Mouse (Mus musculus) heart, embryonic 16.5 days (tissue): ENCODE measurements around the gene Foxo3. TPM values are rescaled to one million over a fixed set of nuclear protein-coding genes. Genes with fewer than 3 reads are reported as not detected.
A peak's percentile ranks its signal among the peaks of the same experiment; 100 is the strongest.

ENCODE experiments used
- ATAC-seq: fragments of 200-750 bp; cut with Nextera tagmentation; replicated peaks from 2 replicates; pipeline ENCODE4 v1.8.0; 2017; ENCODE audit warnings: moderate number of reproducible peaks; ENCODE audit not compliant: insufficient read depth, low FRiP score; ENCODE audit errors: extremely low read depth
- H3K27ac ChIP-seq: fragments of 300-500 bp; sonication (generic); 2 replicates; pipeline ENCODE4 v1.5.1; 2014; ENCODE audit warnings: mild to moderate bottlenecking, low read length, control low read depth, moderate library complexity
- H3K27me3 ChIP-seq: fragments of 300-500 bp; sonication (generic); 2 replicates; pipeline ENCODE4 v1.6.1; 2014; ENCODE audit warnings: low read length, mixed read lengths; ENCODE audit not compliant: control insufficient read depth, insufficient read depth
- H3K36me3 ChIP-seq: fragments of 300-500 bp; sonication (generic); 2 replicates; pipeline ENCODE4 v1.6.1; 2014; ENCODE audit not compliant: control insufficient read depth, insufficient read depth
- H3K4me1 ChIP-seq: fragments of 300-500 bp; sonication (generic); 2 replicates; pipeline ENCODE4 v1.6.1; 2014; ENCODE audit warnings: low read length, mixed read lengths; ENCODE audit not compliant: control insufficient read depth, insufficient read depth
- H3K4me2 ChIP-seq: fragments of 300-500 bp; sonication (generic); 2 replicates; pipeline ENCODE4 v1.6.1; 2014; ENCODE audit warnings: low read depth, mild to moderate bottlenecking, control low read depth, low read length
- H3K4me3 ChIP-seq: fragments of 300-500 bp; sonication (generic); 2 replicates; pipeline ENCODE4 v1.5.1; 2014; ENCODE audit warnings: mild to moderate bottlenecking, control low read depth, low read length
- H3K9ac ChIP-seq: fragments of 300-500 bp; sonication (generic); 2 replicates; pipeline ENCODE4 v1.6.1; 2014; ENCODE audit warnings: low read length, control low read depth
- H3K9me3 ChIP-seq: fragments of 300-500 bp; sonication (generic); replicated peaks from 2 replicates; pipeline ENCODE4 v1.6.1; 2016; ENCODE audit warnings: low read length; ENCODE audit not compliant: control insufficient read depth
- WGBS: fragments of 180-500 bp; shearing (Covaris S2); extraction: QIAGEN DNeasy Blood & Tissue Kit; methylation state at CpG from one replicate; pipeline ENCODE4 v1.1.7; 2014; 5-methylcytosine and 5-hydroxymethylcytosine counted together
- polyA plus RNA-seq: library from polyadenylated mRNA; unstranded; fragments of >200 nt; fragmentation: Nextera tagmentation; extraction: Ambion mirVana; gene quantifications from 2 replicates; pipeline ENCODE4 v1.2.1, GENCODE M21; 2015

The Foxo3 gene
- polyA plus RNA-seq, 1 experiment from 2014 or later, result 5.5 TPM

DNA sequence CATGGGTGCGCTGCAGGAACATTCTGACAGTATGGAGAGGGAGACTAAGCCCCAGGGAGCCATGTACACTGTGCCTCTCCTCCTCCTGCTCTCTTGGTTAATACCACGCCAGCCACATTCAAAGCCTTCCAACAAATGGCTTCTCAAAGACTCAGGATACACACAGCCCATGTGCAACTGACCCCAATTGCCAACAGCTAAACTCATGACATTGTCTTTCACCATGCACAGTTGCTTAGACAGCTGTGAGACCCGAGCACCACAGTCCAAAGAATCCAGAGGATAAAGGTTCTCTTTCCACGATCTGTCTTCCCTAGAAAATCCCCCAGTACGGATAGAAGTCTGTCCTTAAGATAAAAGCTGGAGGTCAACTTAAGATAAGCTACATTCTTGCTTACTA lies 27.9 kb downstream of the Foxo3 start:
- Histone ChIP-seq H3K4me2 (no peak overlapping the region), H3K36me3 (no peaks in the 10 kb centered on the region), H3K9ac (no peak overlapping the region), H3K27me3 (no peaks in the 10 kb centered on the region), H3K27ac (no peak overlapping the region), H3K9me3 (no peaks in the 10 kb centered on the region), H3K4me1 (peaks cover 80% of the 10 kb centered on the region), H3K4me3 (no peak overlapping the region)
- no peak for ATAC-seq
- 54% methylated on average over 5 of the region's 5 CpGs for WGBS

DNA sequence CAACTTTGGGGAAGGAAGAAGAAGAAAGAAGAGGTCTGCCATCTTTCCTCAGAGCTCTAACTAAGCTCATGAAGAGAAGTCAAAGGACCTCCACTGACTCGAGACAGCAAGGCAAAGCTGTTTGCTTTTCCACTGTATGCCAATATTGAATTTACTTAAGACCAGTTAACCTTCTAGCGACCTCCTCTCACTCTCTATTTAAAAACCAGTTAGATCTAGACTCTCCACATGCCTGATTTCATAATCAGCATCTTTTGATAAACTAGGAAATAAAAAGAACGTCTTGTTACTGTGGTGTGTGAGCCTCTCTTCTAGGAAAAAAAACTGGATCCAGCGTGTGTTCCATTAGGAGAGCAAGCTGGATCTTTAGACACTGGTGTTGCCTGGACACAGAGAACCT lies 28.4 kb downstream of the Foxo3 start:
- no peaks in the 10 kb centered on the region for H3K9me3 ChIP-seq
- H3K4me3 ChIP-seq, result no peak overlapping the region
- 53% methylated on average over 4 of the region's 4 CpGs for WGBS
- H3K27ac ChIP-seq, result no peak overlapping the region
- no peaks in the 10 kb centered on the region for H3K36me3 ChIP-seq
- peaks cover 80% of the 10 kb centered on the region for H3K4me1 ChIP-seq
- H3K9ac ChIP-seq, result no peak overlapping the region
- ATAC-seq, result no peak
- H3K4me2 ChIP-seq, result no peak overlapping the region
- no peaks in the 10 kb centered on the region for H3K27me3 ChIP-seq

DNA sequence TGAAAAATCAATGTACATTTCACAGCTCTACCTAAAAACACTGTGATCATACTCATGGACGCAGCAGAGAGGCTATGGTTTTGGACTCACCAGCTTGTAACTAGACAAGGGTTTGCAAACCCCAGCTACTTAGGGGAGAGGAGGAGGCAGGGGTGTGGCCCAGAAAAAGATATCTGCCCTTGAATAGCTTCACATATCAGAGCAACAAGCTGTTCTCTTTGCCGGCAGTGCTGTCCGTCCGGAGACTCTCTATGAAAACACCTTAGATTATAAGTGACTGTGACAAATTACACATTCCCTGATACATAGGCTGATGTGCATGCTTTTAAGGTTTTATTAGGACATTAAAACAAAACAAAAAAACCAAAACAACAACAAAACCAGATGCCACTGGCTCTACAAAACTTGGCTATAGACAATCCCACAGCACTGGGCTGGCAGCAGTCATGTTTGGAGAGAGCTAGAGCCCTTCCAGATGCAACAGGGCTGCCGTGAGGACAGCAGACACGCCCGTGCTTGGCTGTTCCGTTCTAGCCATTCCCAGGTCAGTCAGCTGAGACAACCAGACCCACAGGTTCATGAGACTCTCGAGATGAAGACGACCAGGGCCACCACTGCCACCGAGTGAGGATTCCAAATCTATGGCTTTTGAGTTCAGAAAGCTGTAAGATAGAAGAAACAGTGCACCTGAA lies 29.3 kb downstream of the Foxo3 start:
- H3K27me3 ChIP-seq, result no peaks in the 10 kb centered on the region
- H3K36me3 ChIP-seq, result no peaks in the 10 kb centered on the region
- no peaks in the 10 kb centered on the region for H3K9me3 ChIP-seq
- peak overlapping the region; percentile 77 for H3K27ac ChIP-seq
- peaks cover 80% of the 10 kb centered on the region for H3K4me1 ChIP-seq
- H3K9ac ChIP-seq, result no peak overlapping the region; the same call in 1 of the 2 replicates
- H3K4me3 ChIP-seq, result no peak overlapping the region
- H3K4me2 ChIP-seq, result peak overlapping the region; percentile 19
- ATAC-seq, result no peak
- 33% methylated on average over 11 of the region's 11 CpGs for WGBS

DNA sequence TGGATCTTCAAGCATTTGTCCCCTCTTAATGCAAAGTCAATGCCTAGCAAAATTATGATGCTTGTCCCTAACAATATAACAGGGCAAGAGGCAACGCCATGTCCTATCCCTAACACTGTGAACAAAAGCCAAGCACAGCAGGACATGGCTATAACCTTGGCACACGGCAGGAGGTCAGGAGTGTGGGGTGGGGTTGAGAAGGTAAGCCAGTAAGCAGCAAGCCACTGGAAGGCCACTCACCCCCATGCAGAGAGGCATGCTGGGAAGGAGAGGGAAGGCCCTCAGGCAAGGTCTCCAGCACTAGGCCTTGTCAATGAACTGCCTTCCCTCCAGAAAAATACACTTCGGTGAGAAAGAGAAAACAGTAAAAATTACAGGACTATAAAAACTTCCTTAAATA lies 30.1 kb downstream of the Foxo3 start:
- WGBS, result 73% methylated on average over 3 of the region's 3 CpGs
- ATAC-seq, result no peak
- Histone ChIP-seq H3K4me2 (no peak overlapping the region), H3K9ac (no peak overlapping the region), H3K27me3 (no peaks in the 10 kb centered on the region), H3K4me1 (peaks cover 77% of the 10 kb centered on the region), H3K36me3 (no peaks in the 10 kb centered on the region), H3K4me3 (no peak overlapping the region), H3K27ac (peak overlapping the region; percentile 53), H3K9me3 (no peaks in the 10 kb centered on the region)

DNA sequence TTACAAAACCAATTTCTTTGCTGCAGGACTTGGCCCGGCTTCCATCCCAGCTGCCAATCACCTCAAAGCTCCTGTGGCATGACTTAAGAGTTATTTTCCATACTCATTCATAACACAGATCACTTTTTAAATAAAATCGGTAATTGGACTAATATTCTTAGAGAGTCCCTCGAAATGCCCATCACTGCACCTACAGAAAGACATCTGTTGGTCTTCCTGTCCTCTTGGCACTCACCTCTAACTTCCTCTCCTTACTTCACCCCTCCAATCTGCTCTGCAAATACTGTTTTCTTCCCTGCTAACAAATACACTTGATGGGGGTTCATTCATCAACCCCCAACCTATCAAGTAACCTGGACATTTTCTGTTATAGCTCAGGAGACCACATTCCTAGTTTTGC lies 30.9 kb downstream of the Foxo3 start:
- peaks cover 70% of the 10 kb centered on the region for H3K4me1 ChIP-seq
- H3K27me3 ChIP-seq, result no peaks in the 10 kb centered on the region
- ATAC-seq, result no peak
- H3K9me3 ChIP-seq, result no peaks in the 10 kb centered on the region
- no peak overlapping the region for H3K4me2 ChIP-seq
- H3K4me3 ChIP-seq, result no peak overlapping the region
- 91% methylated on average over 3 of the region's 3 CpGs for WGBS
- H3K27ac ChIP-seq, result no peak overlapping the region
- no peaks in the 10 kb centered on the region for H3K36me3 ChIP-seq
- no peak overlapping the region for H3K9ac ChIP-seq

DNA sequence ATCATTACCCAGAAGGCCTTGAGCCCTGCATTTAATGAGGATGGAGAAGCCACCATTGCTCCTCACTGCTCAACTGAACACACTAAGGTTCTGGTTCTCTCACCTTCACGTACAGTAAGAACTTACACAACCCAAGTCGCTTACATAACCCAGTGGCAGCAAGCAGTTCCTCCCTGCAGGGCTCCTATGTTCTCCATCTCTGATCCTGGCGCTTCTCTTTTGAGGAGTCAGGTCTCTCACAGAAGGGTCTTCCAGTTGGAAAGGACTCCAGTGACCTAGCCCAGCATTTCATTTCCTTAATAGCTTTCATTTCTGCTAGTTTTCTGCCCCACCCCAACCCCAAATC lies 31.3 kb downstream of the Foxo3 start:
- Histone ChIP-seq H3K27ac (no peak overlapping the region), H3K9me3 (no peaks in the 10 kb centered on the region), H3K4me3 (no peak overlapping the region), H3K27me3 (no peaks in the 10 kb centered on the region), H3K9ac (no peak overlapping the region), H3K4me1 (peaks cover 66% of the 10 kb centered on the region), H3K4me2 (no peak overlapping the region), H3K36me3 (no peaks in the 10 kb centered on the region)
- WGBS, result 70% methylated on average over 3 of the region's 3 CpGs
- ATAC-seq, result no peak

DNA sequence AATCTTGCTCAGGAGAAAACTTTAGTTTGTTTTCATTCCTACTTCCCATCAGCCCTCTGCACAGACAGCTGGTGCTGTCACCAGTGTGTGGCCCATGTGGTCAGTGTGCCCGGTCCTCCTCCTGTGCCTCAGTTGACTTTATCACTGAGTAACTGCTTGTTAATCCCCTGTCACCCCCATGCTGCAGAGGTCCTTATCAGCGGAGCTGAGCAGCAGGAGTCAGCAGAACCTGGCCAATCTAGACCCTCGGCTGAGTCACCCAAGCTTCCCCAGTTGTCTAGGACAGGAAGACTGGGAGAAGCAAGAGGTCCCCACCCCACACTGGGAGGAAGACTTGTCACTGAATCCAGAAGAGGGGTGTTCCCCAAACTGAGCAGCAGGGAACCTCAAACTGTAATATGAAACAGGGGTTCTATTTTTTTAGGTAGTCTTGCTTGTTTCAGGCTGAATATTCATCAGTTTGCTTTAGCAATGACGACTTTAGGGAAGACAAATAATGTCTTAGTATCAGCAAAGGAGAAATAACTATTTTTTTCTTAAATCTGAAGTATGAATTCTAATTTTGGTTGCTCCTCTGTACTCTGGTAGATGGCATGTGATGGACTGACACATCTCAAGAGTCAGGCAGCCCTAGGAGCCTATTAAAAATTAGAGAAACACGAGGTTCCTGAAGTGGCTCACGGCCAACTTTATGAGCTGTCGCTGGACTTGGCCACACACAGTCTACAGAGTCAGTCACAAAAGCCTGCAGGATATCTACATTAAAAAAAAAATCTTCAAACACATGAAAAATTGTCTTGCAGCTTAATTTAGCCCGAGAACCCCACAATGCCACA lies 31.9 kb downstream of the Foxo3 start:
- no peak overlapping the region for H3K4me2 ChIP-seq
- H3K27me3 ChIP-seq, result no peaks in the 10 kb centered on the region
- WGBS, result 36% methylated on average over 8 of the region's 8 CpGs
- H3K9me3 ChIP-seq, result no peaks in the 10 kb centered on the region
- peak overlapping the region; percentile 5; the same call in 1 of the 2 replicates for H3K27ac ChIP-seq
- ATAC-seq, result 0 out of 2 replicates have a peak, but pooled peaks have one; percentile 26
- H3K36me3 ChIP-seq, result no peaks in the 10 kb centered on the region
- H3K4me3 ChIP-seq, result no peak overlapping the region
- peaks cover 61% of the 10 kb centered on the region for H3K4me1 ChIP-seq
- H3K9ac ChIP-seq, result no peak overlapping the region

DNA sequence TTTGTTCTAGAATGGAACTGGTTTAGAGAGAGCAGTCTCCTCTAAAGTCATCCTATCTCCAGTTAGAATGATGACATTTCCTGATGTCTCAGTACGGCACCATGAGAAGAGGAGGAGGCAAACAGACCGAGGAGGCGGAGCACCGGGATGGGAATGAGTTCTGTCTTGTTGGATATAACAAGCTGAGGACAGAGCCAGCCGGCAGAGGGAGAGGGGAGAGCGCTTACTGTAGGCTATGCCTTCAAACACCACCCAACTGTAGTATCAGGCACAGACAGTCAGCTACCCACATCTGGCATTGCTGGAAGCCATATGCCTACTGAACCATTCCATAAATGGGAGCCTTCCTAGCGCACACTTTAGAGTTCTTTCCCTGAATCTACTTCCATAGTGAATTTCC lies 32.6 kb downstream of the Foxo3 start:
- ATAC-seq, result no peak
- no peak overlapping the region for H3K4me2 ChIP-seq
- no peaks in the 10 kb centered on the region for H3K36me3 ChIP-seq
- WGBS, result 85% methylated on average over 7 of the region's 7 CpGs
- no peak overlapping the region for H3K27ac ChIP-seq
- peaks cover 59% of the 10 kb centered on the region for H3K4me1 ChIP-seq
- H3K4me3 ChIP-seq, result no peak overlapping the region
- no peaks in the 10 kb centered on the region for H3K27me3 ChIP-seq
- no peaks in the 10 kb centered on the region for H3K9me3 ChIP-seq
- H3K9ac ChIP-seq, result no peak overlapping the region

DNA sequence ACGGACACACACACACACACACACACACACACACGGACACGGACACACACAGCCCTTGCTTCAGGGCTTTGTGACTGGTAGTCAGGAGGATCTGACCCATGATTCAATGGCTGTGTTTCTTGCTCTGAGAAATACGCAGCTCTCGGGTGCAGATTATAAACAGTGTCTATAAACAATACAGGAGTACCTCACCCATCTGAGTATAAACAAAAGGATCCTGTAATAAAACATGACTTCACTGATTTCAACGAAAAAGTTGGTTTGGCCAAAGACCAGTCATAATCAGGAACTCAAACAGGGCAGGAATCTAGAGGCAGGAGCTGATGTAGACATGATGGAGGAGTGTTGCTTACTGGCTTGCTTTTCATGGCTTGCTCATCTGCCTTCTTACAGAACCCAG lies 34.1 kb downstream of the Foxo3 start:
- no peaks in the 10 kb centered on the region for H3K27me3 ChIP-seq
- no peaks in the 10 kb centered on the region for H3K36me3 ChIP-seq
- H3K9ac ChIP-seq, result no peak overlapping the region
- H3K4me1 ChIP-seq, result peaks cover 47% of the 10 kb centered on the region
- WGBS, result 88% methylated on average over 6 of the region's 6 CpGs
- H3K9me3 ChIP-seq, result no peaks in the 10 kb centered on the region
- H3K4me3 ChIP-seq, result no peak overlapping the region
- no peak overlapping the region for H3K4me2 ChIP-seq
- H3K27ac ChIP-seq, result no peak overlapping the region
- no peak for ATAC-seq
